Mouse (Mus musculus) kidney, postnatal 36 days (tissue): Measurements from ENCODE around the gene 4930544G11Rik.
A peak's percentile ranks its signal among the peaks of the same experiment; 100 is the strongest.

Experiments
- DNase-seq, 2 experiments: peaks; one replicate each; pipeline ENCODE4 v3.0.0; 2021 to 2022; ENCODE audit warnings: mixed read lengths in 2 of 2

4930544G11Rik gene

DNA sequence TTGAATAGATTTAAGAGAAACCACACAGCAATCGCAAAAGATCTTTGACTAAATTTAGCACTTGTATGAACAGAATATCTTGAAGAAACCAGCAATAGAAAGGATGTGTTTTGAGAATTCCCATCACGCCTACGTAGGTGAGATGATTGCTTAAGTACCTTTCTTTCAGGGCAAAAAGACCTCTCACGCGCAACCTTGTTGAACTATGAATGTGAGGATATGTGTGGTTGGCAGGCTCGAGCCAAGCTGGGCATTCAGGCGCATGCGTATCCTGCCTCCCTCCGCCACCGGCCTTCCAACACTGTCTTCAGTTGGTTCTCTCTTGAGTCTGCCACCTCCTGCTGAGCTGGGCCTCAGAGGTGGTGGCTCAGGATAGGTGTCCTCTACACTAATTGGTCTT is at the start of gene 4930544G11Rik:
Gene 4930544G11Rik (plus strand): TSS at position 301 of the 400 bp plus-strand sequence.
- no peak for DNase-seq

DNA sequence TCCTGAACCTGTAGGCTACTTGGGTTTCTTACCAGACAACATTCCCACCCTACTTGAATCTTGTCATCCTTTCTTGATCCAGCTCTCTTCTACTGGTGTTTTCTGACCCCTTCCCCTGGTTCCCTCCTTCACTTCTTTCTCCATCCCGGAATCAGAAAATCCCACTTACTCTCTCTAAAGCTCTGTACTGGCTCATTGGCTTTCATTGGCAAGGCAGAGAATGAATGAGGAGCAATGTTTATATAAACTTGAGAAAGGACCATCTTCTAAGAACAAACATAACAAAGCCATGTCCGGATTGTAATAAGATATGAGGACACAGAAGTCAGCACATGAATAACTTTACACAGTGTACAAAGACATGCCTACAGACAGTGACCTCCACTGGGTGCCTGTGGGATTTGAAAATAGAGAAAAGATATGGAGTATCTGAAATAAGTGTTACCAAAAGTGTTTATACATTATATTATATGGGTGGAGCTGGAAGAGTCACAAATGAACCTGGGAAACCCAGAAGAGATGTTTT is 45.7 kb upstream of the 4930544G11Rik start:
- no peak for DNase-seq

DNA sequence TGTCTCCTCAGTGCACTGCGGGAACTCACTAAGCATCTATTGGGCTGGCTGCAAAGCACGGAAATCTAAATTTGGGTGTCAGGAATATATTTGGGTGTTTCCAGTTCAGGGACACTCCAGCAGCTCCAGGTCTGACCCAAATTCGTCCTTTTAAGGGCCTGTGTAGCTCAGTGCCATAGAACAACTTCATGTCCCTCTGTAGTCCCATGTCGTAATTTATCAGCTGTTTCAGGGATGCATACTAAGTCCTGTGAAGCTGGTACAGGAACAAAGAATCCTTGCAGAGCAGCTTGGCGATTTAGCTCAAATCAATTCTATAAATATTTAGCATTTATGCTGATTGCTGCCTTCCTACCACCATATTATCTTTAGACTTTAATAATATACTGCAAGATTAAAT is 37.0 kb upstream of the 4930544G11Rik start:
- DNase-seq, result no peak

DNA sequence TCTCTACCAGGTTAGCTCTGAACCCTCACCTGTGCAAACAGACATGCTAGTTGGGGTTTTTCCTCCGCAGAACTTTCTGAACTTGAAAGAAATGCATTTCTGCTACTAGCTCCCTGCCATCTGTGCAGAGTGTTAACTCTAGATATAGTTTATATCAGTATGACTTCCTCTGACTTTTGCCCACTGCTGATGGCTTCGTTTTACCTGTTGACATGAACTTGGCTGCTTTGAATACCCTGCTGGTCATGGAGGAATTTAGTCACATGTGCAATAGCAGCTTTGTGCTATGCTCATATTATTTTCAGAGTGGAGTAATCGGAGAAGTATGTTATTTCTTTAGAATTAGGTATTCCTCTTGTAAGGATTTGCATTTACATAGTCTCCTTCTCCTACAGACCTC is 30.7 kb upstream of the 4930544G11Rik start:
- no peak for DNase-seq

DNA sequence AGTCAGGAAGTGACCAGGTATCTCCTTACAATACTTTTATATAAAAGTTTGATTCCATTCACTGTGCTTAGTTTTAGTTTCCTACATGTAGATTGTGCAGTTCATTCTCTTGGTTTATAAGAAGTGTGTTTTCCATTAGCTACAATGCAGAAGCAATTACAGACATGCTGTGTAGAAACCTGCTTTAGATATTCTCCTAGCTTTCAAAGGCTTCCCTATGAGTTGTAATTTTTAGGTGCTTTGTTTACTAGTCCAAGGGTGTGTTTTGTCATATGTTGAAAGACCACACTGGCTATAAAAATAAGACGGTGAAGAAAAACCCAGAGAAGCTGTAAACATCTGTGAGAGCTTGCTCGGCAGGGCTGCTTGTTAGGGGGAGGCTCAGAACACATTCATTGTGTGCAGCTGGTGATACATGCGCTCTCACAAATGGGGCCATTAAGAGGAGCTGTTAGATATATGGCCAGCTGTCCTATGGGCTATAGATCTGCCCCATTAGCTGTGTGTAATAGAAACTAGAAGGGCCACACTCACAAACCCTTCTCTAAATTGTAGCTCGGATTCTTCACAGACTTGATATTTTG is 28.8 kb upstream of the 4930544G11Rik start:
- DNase-seq, result no peak

DNA sequence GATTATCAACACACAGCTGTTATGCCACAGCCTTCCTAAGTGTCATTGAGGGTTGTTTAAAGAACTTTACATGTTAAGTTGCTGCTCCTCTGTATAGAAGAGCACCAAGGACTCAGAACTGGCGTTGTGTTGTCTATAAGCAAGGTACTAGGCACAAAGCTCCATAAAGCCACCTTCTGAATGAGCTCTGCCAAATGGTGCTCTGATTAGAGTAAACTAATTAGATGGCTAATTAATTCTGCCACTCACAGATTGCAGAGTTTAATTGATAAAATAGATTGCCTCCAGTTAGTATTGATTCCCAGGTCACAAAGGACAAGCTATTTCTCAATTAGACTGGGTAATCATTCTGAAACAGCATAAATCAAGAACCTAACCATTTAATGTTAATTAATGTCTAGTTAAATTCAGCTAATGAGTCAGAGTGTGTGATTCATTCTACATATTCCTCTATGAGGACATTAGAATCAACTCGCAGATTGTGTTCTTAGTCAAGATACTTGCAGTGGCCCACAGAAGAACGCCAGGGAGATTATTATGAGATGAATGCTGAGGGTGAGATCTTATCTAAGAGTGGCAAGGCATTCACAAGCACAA is 26.6 kb upstream of the 4930544G11Rik start:
- DNase-seq, result no peak

DNA sequence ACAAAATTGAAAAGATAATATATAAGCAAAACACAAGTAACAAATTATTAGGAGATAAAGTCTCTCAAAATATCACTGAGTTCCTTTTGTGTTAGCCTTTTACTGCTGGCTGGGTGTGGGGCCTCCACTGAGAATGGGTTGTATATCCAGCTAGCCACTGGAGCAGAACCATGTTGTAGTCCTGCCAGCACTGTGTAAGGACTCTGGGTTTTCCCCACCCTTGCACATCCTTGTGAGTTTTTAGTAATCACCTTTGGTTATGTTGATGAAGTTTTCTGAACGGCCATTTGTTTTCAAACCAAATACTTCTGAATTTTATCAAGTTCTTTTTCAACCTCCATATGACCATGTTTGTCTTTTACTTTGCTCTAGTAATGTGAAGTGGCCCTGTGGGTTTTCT is 21.9 kb upstream of the 4930544G11Rik start:
- DNase-seq, result peak; percentile 2 to 9

DNA sequence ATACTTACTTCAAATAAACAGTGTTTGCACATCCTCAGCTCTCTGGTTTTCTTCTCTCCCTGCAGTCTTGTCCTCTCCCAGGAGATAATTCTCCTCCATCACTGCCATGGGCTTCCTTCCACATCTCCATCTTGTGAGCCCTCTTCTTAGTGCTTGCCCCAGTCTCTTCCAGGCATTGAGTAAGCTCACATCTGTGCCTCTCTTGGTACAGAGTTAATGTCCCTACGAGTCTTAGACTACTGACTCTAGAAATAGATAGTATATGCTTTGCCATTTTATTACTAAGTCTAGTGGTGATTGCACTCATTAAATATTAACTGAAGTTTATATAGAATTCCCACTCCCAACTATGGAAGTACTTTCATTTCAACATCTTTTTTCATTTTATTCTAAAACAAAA is 19.6 kb upstream of the 4930544G11Rik start:
- DNase-seq, result no peak

DNA sequence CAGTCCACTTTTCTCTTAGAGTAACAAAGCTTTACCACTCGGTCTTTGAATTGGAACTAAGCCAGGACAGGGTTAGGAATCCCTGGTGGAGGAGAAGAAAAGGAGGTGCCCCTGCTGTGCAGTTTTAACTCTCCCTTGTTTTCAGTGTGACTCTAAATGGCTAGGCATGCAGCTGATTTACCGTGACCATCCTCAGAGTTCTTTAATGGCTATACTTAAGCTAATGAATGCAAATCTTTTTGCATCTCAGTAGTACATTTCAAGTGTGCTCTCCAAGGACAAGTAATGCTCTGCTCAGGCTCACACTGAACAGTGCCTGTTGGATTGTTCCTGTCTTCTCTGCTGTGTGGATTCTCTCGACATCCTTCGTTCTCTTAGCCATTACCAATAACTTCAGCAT is 19.2 kb upstream of the 4930544G11Rik start:
- DNase-seq, result no peak

DNA sequence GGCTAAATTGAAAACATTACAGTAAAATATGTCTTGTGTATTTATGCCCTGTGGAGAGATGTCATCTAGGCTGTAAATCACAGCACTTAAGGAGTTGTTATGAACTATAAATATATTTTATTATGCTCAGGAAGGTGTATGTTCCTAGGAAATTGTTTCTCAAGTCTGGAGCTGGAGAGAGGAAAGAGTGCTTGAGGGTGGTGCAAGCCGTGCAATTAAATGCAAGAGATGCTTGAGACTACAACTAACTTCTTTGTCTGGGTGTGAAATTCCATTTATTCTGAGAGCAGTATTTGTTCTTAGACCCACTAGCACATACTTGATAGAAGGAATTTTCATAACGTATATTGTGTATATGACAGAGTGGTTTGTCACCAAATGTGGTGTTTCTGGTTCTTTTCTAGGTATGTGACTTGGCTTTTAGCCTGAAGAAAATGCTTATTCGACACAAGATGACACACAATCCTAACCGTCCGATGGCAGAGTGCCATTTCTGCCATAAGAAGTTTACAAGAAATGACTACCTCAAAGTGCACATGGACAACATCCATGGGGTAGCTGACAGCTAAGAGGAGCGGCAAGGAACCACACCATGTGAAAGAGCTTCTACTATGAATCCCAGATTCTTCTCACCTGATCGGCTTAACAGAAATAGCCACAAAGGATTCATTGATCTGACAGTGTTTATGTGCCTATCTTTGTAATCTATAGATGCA is 16.7 kb upstream of the 4930544G11Rik start:
- DNase-seq, result no peak

DNA sequence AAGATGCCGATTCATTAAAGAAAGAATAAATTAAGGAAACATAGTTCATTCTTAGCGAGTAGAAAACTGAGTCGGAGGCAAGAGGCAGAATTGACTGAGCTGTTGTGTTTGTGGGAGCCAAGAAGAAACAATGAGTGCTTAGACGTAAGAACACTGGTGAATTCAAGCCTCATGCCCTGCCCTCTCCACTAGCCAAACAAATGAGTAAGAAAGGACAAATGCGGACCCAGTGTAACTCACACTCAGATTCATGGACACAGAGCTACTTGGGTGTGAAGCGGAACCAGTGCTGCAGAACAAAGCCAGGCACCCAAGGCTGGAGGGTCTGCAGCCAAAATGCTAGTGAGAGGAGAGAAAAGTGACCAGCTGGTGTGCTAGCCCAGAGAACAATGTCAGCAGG is 1.9 kb upstream of the 4930544G11Rik start:
- no peak for DNase-seq

DNA sequence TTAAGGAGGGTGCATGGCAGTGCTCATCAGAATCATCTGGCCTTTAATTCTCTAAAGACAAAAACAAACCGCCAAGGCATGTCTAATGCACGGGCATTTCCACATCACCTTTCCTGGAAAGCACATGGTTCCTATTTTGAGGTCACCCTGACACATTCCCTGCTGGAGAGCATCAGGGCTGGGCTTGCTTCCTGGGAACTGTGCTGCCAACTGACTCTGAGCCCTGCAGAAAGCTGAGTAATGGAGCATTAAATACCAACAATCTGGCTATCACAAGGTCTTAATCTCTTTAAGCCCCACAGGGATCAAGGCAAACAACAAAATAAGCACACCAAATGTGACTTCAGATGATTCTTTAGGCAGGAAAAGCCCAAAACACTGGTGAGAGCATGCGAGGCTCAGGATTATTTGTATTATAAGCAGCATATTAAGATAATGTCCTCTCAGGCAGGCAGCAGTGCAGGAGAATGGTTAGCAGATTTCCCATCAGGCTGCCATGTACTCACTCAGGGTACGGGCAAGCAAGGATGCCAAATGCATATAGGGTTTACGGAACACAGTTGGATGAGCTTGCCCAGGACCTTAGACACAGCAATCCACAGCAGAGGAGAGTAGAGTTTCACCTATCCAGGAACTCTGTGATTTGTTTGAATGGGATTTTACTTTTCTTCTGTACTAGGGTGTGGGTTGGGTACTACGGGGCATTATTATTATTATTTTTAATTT is 17.1 kb downstream of the 4930544G11Rik start:
- DNase-seq, result no peak

DNA sequence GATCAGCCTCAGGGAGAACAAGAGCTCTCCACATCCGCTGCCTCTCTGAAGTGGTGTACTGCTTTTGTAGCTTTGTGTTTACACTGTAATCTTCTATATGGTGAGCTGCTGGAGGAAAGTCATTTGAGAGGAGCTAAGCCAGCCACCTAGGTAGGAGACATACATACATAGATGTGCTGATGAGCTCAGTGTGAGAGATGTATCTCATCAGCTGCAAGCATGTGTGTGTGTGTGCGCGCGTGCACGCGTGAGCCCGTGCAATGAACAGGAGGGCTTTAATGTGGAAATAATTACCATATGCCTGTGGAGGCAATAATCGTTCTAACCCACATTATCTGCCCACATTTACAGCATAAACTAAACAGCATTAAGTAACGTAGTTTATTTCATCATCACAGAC is 18.0 kb downstream of the 4930544G11Rik start:
- DNase-seq, result no peak

DNA sequence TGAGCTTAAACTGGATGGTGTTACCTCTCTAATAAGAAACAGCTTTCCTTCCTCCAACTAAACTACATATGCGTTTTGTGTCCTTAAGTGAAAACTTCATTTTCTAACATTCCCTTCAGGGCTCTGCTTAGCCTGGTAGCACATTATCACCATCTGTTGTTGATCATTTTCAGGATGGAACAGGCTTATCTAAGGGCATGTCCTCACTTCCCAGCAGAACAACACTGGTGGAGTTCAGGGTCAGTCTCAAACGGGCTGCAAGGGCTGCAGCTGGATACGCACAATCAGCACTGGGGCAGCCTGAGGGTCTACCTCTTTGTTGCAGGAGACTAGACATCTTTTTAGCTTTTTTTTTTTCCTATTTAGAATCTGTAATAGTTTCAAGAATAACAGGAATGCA is 39.7 kb downstream of the 4930544G11Rik start:
- no peak for DNase-seq

DNA sequence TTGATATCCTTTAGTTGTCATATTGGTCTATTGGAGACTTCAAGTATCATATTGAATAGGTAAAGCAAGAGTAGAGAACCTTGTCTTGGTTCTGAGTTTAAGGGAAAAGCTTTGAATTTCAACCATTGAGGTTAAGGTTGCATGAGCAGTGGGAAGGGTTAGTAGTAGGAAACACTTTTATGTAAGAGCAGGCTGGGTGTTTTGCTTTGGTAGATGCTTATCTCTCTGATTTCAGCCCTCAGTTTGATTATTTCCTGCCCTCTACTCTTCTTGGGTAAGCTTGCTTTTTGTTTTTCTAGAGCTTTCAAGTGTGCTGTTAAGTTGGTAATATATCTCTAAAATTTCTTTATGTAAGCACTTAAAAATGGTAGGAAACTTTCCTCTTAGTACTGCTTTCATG is 45.9 kb downstream of the 4930544G11Rik start:
- DNase-seq, result no peak
